Mouse (Mus musculus) embryonic facial prominence, embryonic 14.5 days (tissue): Measurements from ENCODE around the gene Vps45. TPM values are rescaled to one million over a fixed set of nuclear protein-coding genes. Genes with fewer than 3 reads are reported as not detected.
"Not testable (repeated sequence)": the region's sequence is repeated elsewhere in the genome, so short reads cannot be mapped to it uniquely, and the experiment has no call there.

Source experiments
- ATAC-seq: fragments of 200-750 bp; cut with Nextera tagmentation; 2 replicates; pipeline ENCODE4 v1.8.0; 2017; ENCODE audit warnings: low read depth, moderate number of reproducible peaks, moderate TSS enrichment
- DNase-seq: peaks from one replicate; pipeline ENCODE4 v3.0.0-alpha.2; 2015; ENCODE audit warnings: low spot score
- H3K27ac ChIP-seq: fragments of 300-500 bp; sonication (generic); replicated peaks from 2 replicates; pipeline ENCODE4 v1.5.1; 2014; ENCODE audit warnings: low read depth, mild to moderate bottlenecking, low read length, moderate library complexity
- H3K27me3 ChIP-seq: fragments of 300-500 bp; sonication (generic); replicated peaks from 2 replicates; pipeline ENCODE4 v1.6.1; 2014; ENCODE audit warnings: low read length; ENCODE audit not compliant: control insufficient read depth, insufficient read depth
- H3K36me3 ChIP-seq: fragments of 300-500 bp; sonication (generic); 2 replicates; pipeline ENCODE4 v1.6.1; 2014; ENCODE audit warnings: low read length, mixed read lengths; ENCODE audit not compliant: control insufficient read depth, insufficient read depth
- H3K4me1 ChIP-seq: fragments of 300-500 bp; sonication (generic); 2 replicates; pipeline ENCODE4 v1.6.1; 2014; ENCODE audit warnings: antibody characterized with exemption, low read length; ENCODE audit not compliant: control insufficient read depth, insufficient read depth
- H3K4me2 ChIP-seq: fragments of 300-500 bp; sonication (generic); 2 replicates; pipeline ENCODE4 v1.6.1; 2014; ENCODE audit warnings: low read depth, mild to moderate bottlenecking, low read length, moderate library complexity, mixed read lengths
- H3K4me3 ChIP-seq: fragments of 300-500 bp; sonication (generic); 2 replicates; pipeline ENCODE4 v1.5.1; 2014; ENCODE audit warnings: low read depth, mild to moderate bottlenecking, low read length
- H3K9ac ChIP-seq: fragments of 300-500 bp; sonication (generic); 2 replicates; pipeline ENCODE4 v1.6.1; 2014; ENCODE audit warnings: low read depth, mild to moderate bottlenecking, low read length, moderate library complexity, mixed read lengths
- H3K9me3 ChIP-seq: fragments of 300-500 bp; sonication (generic); 2 replicates; pipeline ENCODE4 v1.6.1; 2016; ENCODE audit warnings: low read length; ENCODE audit not compliant: control insufficient read depth
- WGBS: fragments of 180-500 bp; shearing (Covaris S2); extraction: QIAGEN DNeasy Blood & Tissue Kit; methylation state at CpG from one replicate; pipeline ENCODE4 v1.1.7; 2014; 5-methylcytosine and 5-hydroxymethylcytosine counted together
- polyA plus RNA-seq: library from polyadenylated mRNA; unstranded; fragments of >200 nt; fragmentation: Nextera tagmentation; extraction: Ambion mirVana; gene quantifications from 2 replicates; pipeline ENCODE4 v1.2.1, GENCODE M21; 2014

Gene Vps45
- polyA plus RNA-seq, 1 experiment from 2014 or later: 24.4 TPM

DNA sequence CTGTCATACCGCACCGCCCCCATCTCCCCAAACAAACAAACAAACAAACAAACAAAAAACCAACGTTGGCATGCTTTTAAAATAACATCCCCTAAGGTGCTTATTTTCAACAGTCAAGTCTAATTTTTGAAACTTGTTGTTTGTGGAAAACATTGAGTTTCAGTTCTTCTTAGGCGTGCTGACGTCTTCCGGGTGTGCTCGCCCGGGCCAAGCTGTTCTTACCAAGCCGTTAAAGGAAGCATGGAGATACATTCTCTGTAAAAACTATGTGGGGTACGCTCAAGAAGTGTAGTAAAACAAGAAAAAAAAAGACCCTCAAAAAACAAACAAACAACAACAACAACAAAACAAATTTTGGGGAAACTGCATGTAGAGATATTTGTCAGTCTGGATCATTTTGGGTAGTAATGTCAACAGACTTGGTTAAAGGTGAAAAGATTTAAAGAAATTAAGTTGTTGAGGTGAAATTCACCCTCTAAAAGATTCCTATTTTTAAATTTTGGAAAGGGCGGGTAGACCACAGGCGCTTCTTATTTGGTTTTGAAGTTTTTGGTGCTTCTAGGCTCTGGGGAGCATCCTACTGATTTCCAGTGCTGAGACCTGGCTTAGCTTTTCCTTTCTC is 85.9 kb downstream of the Vps45 start:
- no peak for ATAC-seq

DNA sequence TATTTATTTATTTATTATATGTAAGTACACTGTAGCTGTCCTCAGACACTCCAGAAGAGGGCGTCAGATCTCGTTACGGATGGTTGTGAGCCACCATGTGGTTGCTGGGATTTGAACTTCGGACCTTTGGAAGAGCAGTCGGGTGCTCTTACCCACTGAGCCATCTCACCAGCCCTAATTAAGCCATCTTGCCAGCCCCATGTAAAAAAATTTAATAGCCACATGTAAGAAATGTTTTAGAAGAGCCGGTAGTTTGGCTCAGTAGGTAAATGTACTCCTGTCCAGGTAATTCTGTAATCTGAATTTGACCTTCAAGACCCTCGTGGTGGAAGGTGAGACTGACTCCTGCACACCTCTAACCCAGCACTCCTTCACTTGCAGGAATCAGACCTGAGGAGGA is 87.6 kb downstream of the Vps45 start:
- ATAC-seq, H3K27me3 ChIP-seq, H3K36me3 ChIP-seq, H3K27ac ChIP-seq, H3K9me3 ChIP-seq, H3K9ac ChIP-seq, H3K4me3 ChIP-seq, DNase-seq, H3K4me2 ChIP-seq: not testable (repeated sequence)
- peaks cover 10% of the 10 kb centered on the region; the same call in 1 of the 2 replicates for H3K4me1 ChIP-seq
- 58% methylated on average over 6 of the region's 7 CpGs for WGBS

More for the DNA sequence above, 85.9 kb downstream of the Vps45 start:
- Histone ChIP-seq H3K36me3 (no peaks in the 10 kb centered on the region), H3K4me3 (peak overlapping the region; percentile 35), H3K9me3 (no peaks in the 10 kb centered on the region), H3K9ac (peak overlapping the region; percentile 62), H3K27me3 (0 out of 2 replicates have a peak, but pooled peaks cover 7% of the 10 kb centered on the region), H3K4me2 (peak overlapping the region; percentile 76), H3K4me1 (peaks cover 10% of the 10 kb centered on the region; the same call in 1 of the 2 replicates), H3K27ac (peak overlapping the region; percentile 64)
- WGBS: 61% methylated on average over 12 of the region's 12 CpGs
- no peak for DNase-seq

DNA sequence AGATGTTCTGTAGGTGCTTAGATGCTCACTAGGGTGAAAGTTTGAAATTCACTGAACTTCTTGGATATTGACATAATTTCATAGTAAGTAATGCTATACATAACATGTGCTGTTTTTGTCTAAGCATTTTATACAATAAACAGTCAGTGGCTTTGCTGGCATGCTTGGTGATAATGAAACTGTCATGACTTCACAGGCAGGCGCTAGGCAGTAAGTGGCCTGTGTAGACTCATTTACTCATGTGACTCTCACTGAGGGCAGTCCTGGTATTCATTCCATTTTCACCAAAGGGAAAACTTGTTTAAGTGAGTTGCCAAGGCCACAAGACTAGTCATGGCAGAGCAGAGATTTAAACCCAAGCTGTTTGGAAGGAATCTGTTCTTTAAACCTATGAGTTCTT is 89.0 kb downstream of the Vps45 start:
- H3K4me1 ChIP-seq: peaks cover 10% of the 10 kb centered on the region; the same call in 1 of the 2 replicates
- 88% methylated on average over 1 of the region's 1 CpGs for WGBS

DNA sequence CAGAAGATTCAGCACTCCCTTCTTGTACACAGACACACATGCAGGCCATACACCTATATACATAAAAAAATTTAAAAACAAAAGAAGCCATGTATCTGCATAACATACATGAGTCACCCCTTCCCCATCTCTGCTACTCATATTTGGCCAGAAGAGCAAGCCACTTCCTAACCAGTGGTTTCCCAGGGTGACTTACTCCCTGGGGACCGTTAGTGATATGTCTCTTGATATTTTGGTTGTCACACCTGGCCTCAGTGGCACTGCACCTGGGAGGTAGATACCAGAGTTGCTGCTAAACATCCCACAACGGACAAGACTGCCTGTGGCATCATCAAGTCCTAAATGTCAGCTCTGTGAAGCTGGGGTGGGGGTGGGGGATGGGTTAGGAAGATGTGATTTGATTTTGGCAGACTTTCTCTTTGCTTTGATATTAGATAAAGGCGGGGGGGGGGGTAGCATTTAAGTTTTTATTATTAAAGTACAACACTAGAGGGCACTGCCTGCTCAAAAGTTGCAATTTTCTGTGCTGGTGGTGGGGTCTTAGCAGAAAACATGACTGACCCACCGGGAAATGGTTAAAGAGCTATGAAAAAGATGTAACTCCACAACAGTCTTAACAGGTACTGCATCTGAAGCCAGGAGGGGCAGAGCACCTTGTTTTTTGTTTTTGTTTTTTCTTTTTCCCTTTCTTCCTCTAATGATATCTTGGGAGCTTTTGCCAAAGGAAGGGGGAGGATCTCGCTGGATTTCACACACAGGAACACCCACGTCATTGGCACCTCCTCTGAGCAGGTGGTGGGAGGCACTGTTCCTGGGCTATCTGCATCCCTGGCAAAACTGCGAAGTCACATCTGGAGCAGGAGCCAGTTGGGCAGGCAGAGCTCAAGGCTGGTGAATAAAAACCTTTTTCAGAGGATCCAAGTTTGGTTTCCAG is 92.5 kb downstream of the Vps45 start:
- ATAC-seq (peak; percentile 51), DNase-seq (peak; percentile 67)
- no peaks in the 10 kb centered on the region for H3K27me3 ChIP-seq
- H3K4me1 ChIP-seq: no peaks in the 10 kb centered on the region
- H3K36me3 ChIP-seq: no peaks in the 10 kb centered on the region
- no peaks in the 10 kb centered on the region for H3K9me3 ChIP-seq
- 6% methylated on average over 7 of the region's 7 CpGs for WGBS
- H3K27ac ChIP-seq: no peak overlapping the region
- no peak overlapping the region for H3K4me3 ChIP-seq
- 0 out of 2 replicates have a peak overlapping the region, but pooled peaks have one; percentile 20 for H3K9ac ChIP-seq
- H3K4me2 ChIP-seq: peak overlapping the region; percentile 19

More for the DNA sequence above, 89.0 kb downstream of the Vps45 start:
- 0 out of 2 replicates have a peak overlapping the region, but pooled peaks have one; percentile 20 for H3K9ac ChIP-seq
- no peaks in the 10 kb centered on the region for H3K9me3 ChIP-seq
- H3K27ac ChIP-seq: no peak overlapping the region
- H3K4me2 ChIP-seq: no peak overlapping the region
- H3K36me3 ChIP-seq: no peaks in the 10 kb centered on the region
- no peak overlapping the region for H3K4me3 ChIP-seq
- DNase-seq: no peak
- ATAC-seq: no peak
- H3K27me3 ChIP-seq: 0 out of 2 replicates have a peak, but pooled peaks cover 7% of the 10 kb centered on the region

DNA sequence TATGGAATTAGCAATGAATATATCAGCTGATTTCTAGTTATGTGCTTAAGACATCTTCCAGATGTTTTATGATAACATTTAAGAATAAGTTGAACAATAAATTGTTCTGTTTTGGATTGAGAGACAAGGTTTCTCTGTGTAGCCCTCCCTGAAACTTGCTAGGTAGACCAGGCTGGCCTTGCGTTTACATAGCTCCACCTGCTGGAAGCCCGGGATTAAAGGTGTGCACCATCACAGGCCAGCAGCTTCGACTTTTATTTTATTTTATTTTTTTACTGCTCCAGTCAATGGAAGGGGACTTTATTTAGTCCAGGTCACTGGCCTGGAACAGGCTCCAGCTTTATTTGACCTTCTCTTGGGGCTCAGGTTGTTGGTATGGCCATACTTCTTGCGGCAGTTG is 94.6 kb downstream of the Vps45 start:
- Histone ChIP-seq H3K27me3 (no peaks in the 10 kb centered on the region), H3K4me2 (no peak overlapping the region), H3K9ac (no peak overlapping the region), H3K27ac (no peak overlapping the region), H3K4me1 (no peaks in the 10 kb centered on the region), H3K36me3 (no peaks in the 10 kb centered on the region), H3K4me3 (no peak overlapping the region), H3K9me3 (no peaks in the 10 kb centered on the region)
- WGBS: 43% methylated on average over 4 of the region's 4 CpGs
- DNase-seq: no peak
- ATAC-seq: no peak

DNA sequence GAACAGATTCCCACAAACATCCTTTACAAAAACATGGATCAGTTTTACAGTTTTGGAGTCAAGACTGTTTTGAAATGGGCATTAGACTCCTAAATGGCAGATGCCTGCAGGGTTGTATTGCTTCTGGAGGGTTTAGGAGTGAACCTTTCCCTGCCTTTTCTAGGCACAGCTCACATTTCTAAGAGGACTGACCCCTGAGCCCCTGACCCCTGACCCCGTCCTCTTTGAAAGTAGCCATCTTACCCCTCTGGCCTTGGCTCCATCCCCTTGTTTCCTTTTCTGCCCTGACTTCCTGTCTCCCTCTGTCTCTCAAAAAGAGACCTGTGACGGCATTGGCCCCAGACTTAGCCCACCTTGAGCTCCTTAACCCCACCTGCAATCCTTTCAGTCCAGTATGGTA is 95.0 kb downstream of the Vps45 start:
- ATAC-seq: no peak

DNA sequence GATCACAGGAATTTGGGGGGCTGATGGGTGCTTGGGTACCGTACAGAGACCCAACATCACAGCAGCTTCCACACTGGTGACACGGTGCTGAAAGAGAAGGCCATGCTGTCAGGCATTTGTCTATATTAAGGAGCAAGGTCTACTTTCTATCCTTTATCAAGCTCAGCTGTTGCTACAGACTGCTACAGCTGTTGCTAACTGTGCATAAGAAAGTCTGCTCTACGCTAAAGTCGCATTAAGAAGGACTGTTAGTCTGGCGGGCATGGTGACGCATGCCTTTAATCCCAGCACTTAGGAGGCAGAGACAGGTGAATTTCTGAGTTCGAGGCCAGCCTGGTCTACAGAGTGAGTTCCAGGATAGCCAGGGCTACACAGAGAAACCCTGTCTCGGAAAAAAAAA is 96.1 kb downstream of the Vps45 start:
- not testable (repeated sequence) for H3K9me3 ChIP-seq, ATAC-seq, H3K27ac ChIP-seq, H3K4me2 ChIP-seq, H3K9ac ChIP-seq, H3K36me3 ChIP-seq, H3K4me3 ChIP-seq, H3K27me3 ChIP-seq, H3K4me1 ChIP-seq
- peak; percentile 36 for DNase-seq
- 69% methylated on average over 8 of the region's 8 CpGs for WGBS

More for the DNA sequence above, 95.0 kb downstream of the Vps45 start:
- Histone ChIP-seq H3K9me3 (no peaks in the 10 kb centered on the region), H3K9ac (no peak overlapping the region), H3K4me3 (no peak overlapping the region), H3K4me2 (no peak overlapping the region), H3K4me1 (no peaks in the 10 kb centered on the region), H3K27me3 (no peaks in the 10 kb centered on the region), H3K27ac (no peak overlapping the region), H3K36me3 (no peaks in the 10 kb centered on the region)
- DNase-seq: no peak
- WGBS: 17% methylated on average over 2 of the region's 2 CpGs

DNA sequence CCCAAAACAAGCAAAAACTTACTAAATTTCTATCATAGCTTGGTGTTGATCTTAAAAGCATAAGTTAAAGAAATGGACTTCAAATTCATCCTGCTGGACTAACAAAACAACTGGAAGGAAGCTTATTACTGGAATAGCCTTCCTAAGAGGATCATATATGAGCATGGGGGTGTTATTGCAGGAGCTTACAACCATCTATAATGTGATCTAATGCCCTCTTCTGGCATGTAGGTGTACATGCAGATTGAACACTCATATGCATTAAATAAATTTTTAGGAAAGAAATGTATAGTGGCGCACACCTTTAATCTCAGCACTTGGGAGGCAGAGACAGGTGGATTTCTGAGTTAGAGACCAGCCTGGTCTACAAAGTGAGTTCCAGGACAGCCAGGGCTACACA is 98.5 kb downstream of the Vps45 start:
- no peaks in the 10 kb centered on the region for H3K9me3 ChIP-seq
- H3K36me3 ChIP-seq: no peaks in the 10 kb centered on the region
- no peak overlapping the region for H3K9ac ChIP-seq
- ATAC-seq: no peak
- no peak overlapping the region for H3K27ac ChIP-seq
- no peak for DNase-seq
- no peak overlapping the region for H3K4me3 ChIP-seq
- H3K4me1 ChIP-seq: no peaks in the 10 kb centered on the region
- 93% methylated on average over 1 of the region's 1 CpGs for WGBS
- H3K4me2 ChIP-seq: no peak overlapping the region
- no peaks in the 10 kb centered on the region for H3K27me3 ChIP-seq
